Comparison of ENCODE assay signal across 10 mouse cellular contexts in the genomic region with DNA sequence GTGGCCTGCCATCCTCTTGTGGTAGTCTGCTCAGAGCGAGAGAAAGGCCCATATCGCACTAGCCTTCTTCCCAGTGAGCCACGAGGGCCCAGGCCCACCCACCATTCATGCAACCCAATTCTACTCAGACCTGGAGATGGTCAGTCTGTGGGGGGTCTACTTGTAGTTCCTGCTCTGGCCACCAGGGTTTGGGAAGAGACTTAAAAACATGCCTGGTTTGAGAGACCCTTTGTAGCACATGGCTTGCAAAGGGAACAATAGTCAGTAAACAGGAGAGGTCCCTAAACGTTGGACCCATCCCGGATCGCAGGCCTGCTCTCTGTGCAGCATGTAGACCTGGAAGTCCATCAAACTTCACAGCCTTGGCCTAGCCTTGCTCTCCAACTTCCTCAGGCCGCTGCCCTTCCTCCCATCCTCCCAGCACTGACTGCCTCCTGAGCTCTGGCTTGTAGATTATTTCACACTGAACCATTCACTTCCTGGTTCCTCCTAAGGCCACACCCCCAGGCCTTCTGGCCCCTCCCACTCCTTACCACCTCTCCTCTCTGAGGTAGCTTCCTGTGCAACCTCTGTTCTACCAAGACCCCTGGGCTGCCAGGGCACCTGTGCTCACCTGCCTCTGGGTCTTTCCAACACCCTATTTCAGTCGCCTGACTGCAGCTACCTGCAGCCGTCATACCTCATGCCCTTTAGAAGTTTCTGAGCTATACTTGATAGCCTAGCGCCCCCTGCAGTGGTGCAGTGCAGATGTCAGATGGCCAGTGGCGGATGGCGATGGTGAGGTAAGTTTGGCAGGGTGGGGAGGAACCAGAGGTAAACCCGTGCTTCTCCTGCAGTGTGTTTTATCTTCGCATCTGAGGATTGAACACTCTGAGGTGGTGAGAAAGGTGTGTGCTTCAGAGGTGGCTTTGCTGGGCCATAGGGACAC. TPM values are rescaled to one million over a fixed set of nuclear protein-coding genes. Genes with fewer than 3 reads are reported as not detected.
DNase-seq lines count a peak whose midpoint lies in the region; ATAC-seq and TF ChIP-seq lines count a peak whose summit lies in the region.
"Had no signal": no experiment of that assay in that cellular context is flagged by ENCODE, and none has a peak within 500 bp of the region (broad histone marks: within the 10 kb centered on the region; RNA-seq: fewer than 3 reads in every experiment).

No protein-coding gene starts in this region.

- ATAC-seq in megakaryocyte-erythroid progenitor cell, adult 5-6 weeks (replicated peaks; ENCODE audit: low FRiP score, low TSS enrichment, poor library complexity, severe bottlenecking), result peak; percentile 56; the same call in 1 of the 2 replicates

- no peaks in the 10 kb centered on the region for H3K27me3 ChIP-seq in kidney, adult 2 months (replicated peaks; ENCODE audit: control insufficient read depth, insufficient read depth, low read length)

- H3K36me3 ChIP-seq in kidney, adult 2 months (ENCODE audit: control insufficient read depth, insufficient read depth, low read length), result no peaks in the 10 kb centered on the region

- peak; percentile 25; the same call in 1 of the 2 replicates for TF ChIP-seq CTCF in kidney, adult 2 months (conservative IDR thresholded peaks at IDR 0.05; ENCODE audit: insufficient read depth, insufficient read length, low read depth, low read length)
- peak; percentile 39; the same call in 1 of the 2 replicates for TF ChIP-seq CTCF in brain, embryonic 14.5 days (IDR thresholded peaks at IDR 0.05; ENCODE audit: borderline replicate concordance, extremely low read depth, insufficient read depth, insufficient read length)

- H3K4me1 ChIP-seq in kidney, adult 2 months (ENCODE audit: control insufficient read depth, insufficient read depth, low read length), result no peaks in the 10 kb centered on the region

- no peak for TF ChIP-seq POLR2A in kidney, adult 2 months (IDR thresholded peaks at IDR 0.05; ENCODE audit: low read depth, low read length)
- TF ChIP-seq POLR2A in brain, embryonic 14.5 days (IDR thresholded peaks at IDR 0.05; ENCODE audit: borderline replicate concordance, extremely low read depth, insufficient read depth, insufficient read length, poor library complexity, severe bottlenecking), result no peak

- no peak for DNase-seq in kidney, adult 2 months
- DNase-seq in kidney, adult 18-20 months, result no peak
- peak; percentile 27 to 34 for DNase-seq in B cell, adult 2 months
- no peak for DNase-seq in brain, embryonic 14.5 days (ENCODE audit: low read depth)
- DNase-seq in left cerebral cortex, postnatal 4 days, result no peak
- no peak for DNase-seq in embryo, embryonic 9.5 days (ENCODE audit: extremely low spot score)
- no peak for DNase-seq in layer of hippocampus, adult 9-11 months
- DNase-seq: kidney, adult 8-10 months had no signal

- WGBS in kidney, adult 2 months, result 90% methylated on average over 14 of the region's 14 CpGs

- intact Hi-C loops in left cerebral cortex, postnatal 4 days (cut with DNase I), result no loop called here

- no peak overlapping the region for H3K4me3 ChIP-seq in kidney, adult 2 months (ENCODE audit: insufficient read depth, low read depth, low read length)

- H3K27ac ChIP-seq in kidney, adult 2 months (ENCODE audit: insufficient read depth, low read depth, low read length), result no peak overlapping the region

RNA-seq across cellular contexts. Expression of gene Ccdc182, which starts 14.0 kb away (rescaled TPM):
- 0.34 and 0.61 TPM in 2 replicates for polyA plus RNA-seq in kidney, adult 2 months (2012; rRNA removed)
- polyA plus RNA-seq in brain, embryonic 14.5 days (2012; rRNA removed), result 0.20 and 0.30 TPM in 2 replicates
- total RNA-seq in megakaryocyte-erythroid progenitor cell, adult 5-6 weeks (2014; fragmentation: Nextera tagmentation), result not detected in 2 replicates
- total RNA-seq in megakaryocyte-erythroid progenitor cell, adult 5-6 weeks (2017), result not detected in 2 replicates
- not detected for total RNA-seq in left cerebral cortex, postnatal 4 days (2021)
- polyA plus RNA-seq: liver, embryonic 16.5 days had no signal

Comparison
In these comparisons a context has a peak if more than half of its experiments do, and no peak if none do; other contexts are left out.
1. DNase-seq: peak in B cell, adult 2 months (2 of 2); none in kidney, adult 2 months (single experiment), kidney, adult 18-20 months (single experiment), brain, embryonic 14.5 days (single experiment), left cerebral cortex, postnatal 4 days (single experiment), embryo, embryonic 9.5 days (single experiment) and layer of hippocampus, adult 9-11 months (single experiment).